9 mouse cellular contexts compared by ENCODE assay signal in the genomic region with DNA sequence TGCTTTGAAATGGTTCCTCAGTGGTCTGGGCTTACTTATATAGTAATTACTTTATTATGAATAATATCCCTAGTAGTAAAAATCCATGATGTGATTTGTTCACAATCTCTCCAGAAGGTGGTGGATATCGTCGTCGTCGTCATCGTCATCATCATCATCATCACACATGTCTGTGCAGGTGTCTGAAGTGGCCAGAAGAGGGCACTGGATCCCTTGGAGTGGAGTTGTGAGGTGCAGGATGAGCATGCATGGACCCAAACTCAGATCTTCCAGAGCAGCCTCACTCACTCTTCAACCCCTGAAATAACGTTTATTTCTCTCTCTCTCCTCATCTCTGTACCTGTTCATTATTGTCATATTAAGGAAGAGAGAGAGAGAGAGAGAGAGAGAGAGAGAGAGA. TPM values are rescaled to one million over a fixed set of nuclear protein-coding genes. Genes with fewer than 3 reads are reported as not detected.
A peak's percentile ranks its signal among the peaks of the same experiment; 100 is the strongest.
DNase-seq lines count a peak whose midpoint lies in the region; ATAC-seq and TF ChIP-seq lines count a peak whose summit lies in the region.
"Had no signal": no experiment of that assay in that cellular context is flagged by ENCODE, and none has a peak within 500 bp of the region (broad histone marks: within the 10 kb centered on the region; RNA-seq: fewer than 3 reads in every experiment).

No protein-coding gene starts in this region.

- H3K4me2 ChIP-seq in midbrain, embryonic 16.5 days (ENCODE audit: low read length): peak overlapping the region; percentile 36

- ATAC-seq in midbrain, embryonic 16.5 days: peak; percentile 81
- ATAC-seq in inflammation-experienced regulatory T-cells, adult 6 months: no peak

- peak; percentile 54; the same call in 1 of the 2 replicates for TF ChIP-seq CTCF in testis, adult 2 months (IDR thresholded peaks at IDR 0.05; ENCODE audit: control insufficient read depth, insufficient read depth, insufficient replicate concordance, low read depth, low read length)
- TF ChIP-seq CTCF in cortical plate, adult 2 months (IDR thresholded peaks at IDR 0.05; ENCODE audit: extremely low read depth, insufficient read depth, low read length): peak; percentile 84
- TF ChIP-seq CTCF in left cerebral cortex, adult 2 months (IDR thresholded peaks at IDR 0.05): peak; percentile 66

- H3K27me3 ChIP-seq in testis, adult 2 months (ENCODE audit: control insufficient read depth, insufficient read depth, low read length): no peaks in the 10 kb centered on the region
- no peaks in the 10 kb centered on the region for H3K27me3 ChIP-seq in hindbrain, embryonic 10.5 days (ENCODE audit: insufficient read depth, poor library complexity, severe bottlenecking)
- H3K27me3 ChIP-seq in midbrain, embryonic 16.5 days (ENCODE audit: control insufficient read depth, insufficient read depth, low read depth, low read length): no peaks in the 10 kb centered on the region

- WGBS in hindbrain, embryonic 10.5 days: 26% methylated on average over 6 of the region's 6 CpGs
- WGBS in midbrain, embryonic 16.5 days: 17% methylated on average over 6 of the region's 6 CpGs

- H3K9ac ChIP-seq in midbrain, embryonic 16.5 days (ENCODE audit: low read depth, low read length): no peak overlapping the region

- peaks cover 2% of the 10 kb centered on the region; the same call in 1 of the 2 replicates for H3K4me1 ChIP-seq in testis, adult 2 months (ENCODE audit: control insufficient read depth, insufficient read depth, low read length)
- H3K4me1 ChIP-seq in cortical plate, adult 2 months (ENCODE audit: control insufficient read depth, insufficient read depth, low read length): no peaks in the 10 kb centered on the region
- H3K4me1 ChIP-seq in hindbrain, embryonic 10.5 days (replicated peaks): no peaks in the 10 kb centered on the region
- no peaks in the 10 kb centered on the region for H3K4me1 ChIP-seq in midbrain, embryonic 16.5 days (ENCODE audit: control insufficient read depth, insufficient read depth, low read length)

- H3K4me3 ChIP-seq in testis, adult 2 months (ENCODE audit: control insufficient read depth, low read depth, low read length): no peak overlapping the region
- H3K4me3 ChIP-seq in cortical plate, adult 2 months (ENCODE audit: insufficient read depth, low read length): no peak overlapping the region
- no peak overlapping the region for H3K4me3 ChIP-seq in hindbrain, embryonic 10.5 days
- no peak overlapping the region for H3K4me3 ChIP-seq in left cerebral cortex, adult 2 months
- H3K4me3 ChIP-seq in midbrain, embryonic 16.5 days (ENCODE audit: low read depth, low read length): no peak overlapping the region

- no peaks in the 10 kb centered on the region for H3K36me3 ChIP-seq in testis, adult 2 months (ENCODE audit: control insufficient read depth, insufficient read depth, low read length)
- H3K36me3 ChIP-seq in hindbrain, embryonic 10.5 days: no peaks in the 10 kb centered on the region
- no peaks in the 10 kb centered on the region for H3K36me3 ChIP-seq in midbrain, embryonic 16.5 days (ENCODE audit: control insufficient read depth, insufficient read depth, low read length)

- no peaks in the 10 kb centered on the region for H3K9me3 ChIP-seq in hindbrain, embryonic 10.5 days
- no peaks in the 10 kb centered on the region for H3K9me3 ChIP-seq in midbrain, embryonic 16.5 days (replicated peaks; ENCODE audit: control insufficient read depth, low read length, poor library complexity, severe bottlenecking)

- DNase-seq in testis, postnatal 14 days (ENCODE audit: low spot score): no peak
- peak; percentile 43 for DNase-seq in hindbrain, embryonic 10.5 days (ENCODE audit: low spot score)
- DNase-seq in left cerebral cortex, adult 2 months (ENCODE audit: extremely low spot score in 1 of 2, low spot score in 2 of 2): peak; percentile 45 to 55
- peak; percentile 19 for DNase-seq in thymus, postnatal 25 days

- no peak for TF ChIP-seq POLR2A in testis, adult 2 months (IDR thresholded peaks at IDR 0.05; ENCODE audit: control insufficient read depth, low read depth, low read length)
- TF ChIP-seq POLR2A in cortical plate, adult 2 months (IDR thresholded peaks at IDR 0.05; ENCODE audit: extremely low read depth, insufficient read depth, low read length): no peak

- H3K27ac ChIP-seq in testis, adult 2 months (ENCODE audit: control insufficient read depth, insufficient read depth, low read depth, low read length): no peak overlapping the region
- H3K27ac ChIP-seq in cortical plate, adult 2 months (ENCODE audit: insufficient read depth, low read length): no peak overlapping the region
- no peak overlapping the region for H3K27ac ChIP-seq in hindbrain, embryonic 10.5 days
- H3K27ac ChIP-seq in left cerebral cortex, adult 2 months: no peak overlapping the region
- H3K27ac ChIP-seq in midbrain, embryonic 16.5 days (ENCODE audit: low read length): no peak overlapping the region

- intact Hi-C loops in left cerebral cortex, adult 2 months (cut with DNase I): loop anchor here (1.0 to 5.0 kb wide), 2 partner anchors 115 to 484 kb away; no protein-coding TSS in a partner anchor

RNA-seq across cellular contexts. Expression of gene Olfr1357, which starts 14.4 kb away (rescaled TPM):
- not detected in 2 replicates for polyA plus RNA-seq in testis, adult 2 months (2012; rRNA removed)
- not detected in 2 replicates for polyA plus RNA-seq in cortical plate, adult 2 months (2012; rRNA removed)
- polyA plus RNA-seq in hindbrain, embryonic 10.5 days (2016; fragmentation: Nextera tagmentation; extraction: Ambion mirVana): not detected in 2 replicates
- total RNA-seq in left cerebral cortex, adult 2 months (2021): not detected
- not detected in 2 replicates for polyA plus RNA-seq in midbrain, embryonic 16.5 days (2015; fragmentation: Nextera tagmentation; extraction: Ambion mirVana)
- polyA plus RNA-seq in inflammation-experienced regulatory T-cells, adult 6 months (2017; shearing (Covaris generic)): not detected
- total RNA-seq: neutrophil, adult 5-6 weeks had no signal

RNA-seq across cellular contexts. Expression of gene Syde1, which starts 40.5 kb away (rescaled TPM):
- 1.4 and 1.6 TPM in 2 replicates for polyA plus RNA-seq in testis, adult 2 months (2012; rRNA removed)
- polyA plus RNA-seq in cortical plate, adult 2 months (2012; rRNA removed): 8.9 and 9.3 TPM in 2 replicates
- 12.2 TPM in 2 replicates for polyA plus RNA-seq in hindbrain, embryonic 10.5 days (2016; fragmentation: Nextera tagmentation; extraction: Ambion mirVana)
- 1 to 10 TPM; 6.7 to 7.4 TPM for total RNA-seq in left cerebral cortex, adult 2 months (2021)
- 2.9 and 3.0 TPM in 2 replicates for polyA plus RNA-seq in midbrain, embryonic 16.5 days (2015; fragmentation: Nextera tagmentation; extraction: Ambion mirVana)
- polyA plus RNA-seq in inflammation-experienced regulatory T-cells, adult 6 months (2017; shearing (Covaris generic)): under 1 TPM in 2 of 3 experiments, not detected in 1; 0.60 to 0.83 TPM

RNA-seq across cellular contexts. Expression of gene Ilvbl, which starts 58.2 kb away (rescaled TPM):
- 11.1 and 12.0 TPM in 2 replicates for polyA plus RNA-seq in testis, adult 2 months (2012; rRNA removed)
- 41.1 and 41.2 TPM in 2 replicates for polyA plus RNA-seq in cortical plate, adult 2 months (2012; rRNA removed)
- polyA plus RNA-seq in hindbrain, embryonic 10.5 days (2016; fragmentation: Nextera tagmentation; extraction: Ambion mirVana): 35.5 and 48.0 TPM in 2 replicates
- total RNA-seq in left cerebral cortex, adult 2 months (2021): 10 to 100 TPM; 29.4 to 30.6 TPM
- polyA plus RNA-seq in midbrain, embryonic 16.5 days (2015; fragmentation: Nextera tagmentation; extraction: Ambion mirVana): 66.1 and 81.4 TPM in 2 replicates
- polyA plus RNA-seq in inflammation-experienced regulatory T-cells, adult 6 months (2017; shearing (Covaris generic)): 10 to 100 TPM; 52.8 to 69.0 (median 58.9) TPM
